Mouse (Mus musculus) neural tube, embryonic 15.5 days (tissue): Measurements from ENCODE around the gene 1700025C18Rik. TPM values are rescaled to one million over a fixed set of nuclear protein-coding genes. Genes with fewer than 3 reads are reported as not detected.

Experiments
- ATAC-seq: fragments of 200-750 bp; cut with Nextera tagmentation; 2 replicates; pipeline ENCODE4 v1.8.0; 2017; ENCODE audit warnings: mild to moderate bottlenecking, moderate TSS enrichment, moderate library complexity; ENCODE audit not compliant: low FRiP score
- H3K27ac ChIP-seq: fragments of 300-500 bp; sonication (generic); replicated peaks from 2 replicates; pipeline ENCODE4 v1.5.1; 2015; ENCODE audit warnings: mild to moderate bottlenecking, inconsistent platforms
- H3K27me3 ChIP-seq: fragments of 300-500 bp; sonication (generic); replicated peaks from 2 replicates; pipeline ENCODE4 v1.6.1; 2015; ENCODE audit warnings: inconsistent platforms
- H3K36me3 ChIP-seq: fragments of 300-500 bp; sonication (generic); 2 replicates; pipeline ENCODE4 v1.6.1; 2015; ENCODE audit warnings: inconsistent platforms
- H3K4me1 ChIP-seq: fragments of 300-500 bp; sonication (generic); 2 replicates; pipeline ENCODE4 v1.6.1; 2015; ENCODE audit warnings: inconsistent platforms
- H3K4me2 ChIP-seq: fragments of 300-500 bp; sonication (generic); 2 replicates; pipeline ENCODE4 v1.6.1; 2015; ENCODE audit warnings: inconsistent platforms, mild to moderate bottlenecking, moderate library complexity
- H3K4me3 ChIP-seq: fragments of 300-500 bp; sonication (generic); replicated peaks from 2 replicates; pipeline ENCODE4 v1.5.1; 2015; ENCODE audit warnings: mild to moderate bottlenecking, inconsistent platforms
- H3K9ac ChIP-seq: fragments of 300-500 bp; sonication (generic); replicated peaks from 2 replicates; pipeline ENCODE4 v1.6.1; 2015; ENCODE audit warnings: mild to moderate bottlenecking, inconsistent platforms
- H3K9me3 ChIP-seq: fragments of 300-500 bp; sonication (generic); replicated peaks from 2 replicates; pipeline ENCODE4 v1.6.1; 2016; ENCODE audit warnings: inconsistent platforms
- WGBS: fragments of 180-500 bp; shearing (Covaris S2); methylation state at CpG from one replicate; pipeline ENCODE4 v1.1.7; 2015; ENCODE audit warnings: mixed read lengths; 5-methylcytosine and 5-hydroxymethylcytosine counted together
- polyA plus RNA-seq: library from polyadenylated mRNA; unstranded; fragments of >200 nt; fragmentation: Nextera tagmentation; extraction: Ambion mirVana; gene quantifications from 2 replicates; pipeline ENCODE4 v1.2.1, GENCODE M21; 2015

Gene 1700025C18Rik
- polyA plus RNA-seq, 1 experiment from 2014 or later, result not detected

DNA sequence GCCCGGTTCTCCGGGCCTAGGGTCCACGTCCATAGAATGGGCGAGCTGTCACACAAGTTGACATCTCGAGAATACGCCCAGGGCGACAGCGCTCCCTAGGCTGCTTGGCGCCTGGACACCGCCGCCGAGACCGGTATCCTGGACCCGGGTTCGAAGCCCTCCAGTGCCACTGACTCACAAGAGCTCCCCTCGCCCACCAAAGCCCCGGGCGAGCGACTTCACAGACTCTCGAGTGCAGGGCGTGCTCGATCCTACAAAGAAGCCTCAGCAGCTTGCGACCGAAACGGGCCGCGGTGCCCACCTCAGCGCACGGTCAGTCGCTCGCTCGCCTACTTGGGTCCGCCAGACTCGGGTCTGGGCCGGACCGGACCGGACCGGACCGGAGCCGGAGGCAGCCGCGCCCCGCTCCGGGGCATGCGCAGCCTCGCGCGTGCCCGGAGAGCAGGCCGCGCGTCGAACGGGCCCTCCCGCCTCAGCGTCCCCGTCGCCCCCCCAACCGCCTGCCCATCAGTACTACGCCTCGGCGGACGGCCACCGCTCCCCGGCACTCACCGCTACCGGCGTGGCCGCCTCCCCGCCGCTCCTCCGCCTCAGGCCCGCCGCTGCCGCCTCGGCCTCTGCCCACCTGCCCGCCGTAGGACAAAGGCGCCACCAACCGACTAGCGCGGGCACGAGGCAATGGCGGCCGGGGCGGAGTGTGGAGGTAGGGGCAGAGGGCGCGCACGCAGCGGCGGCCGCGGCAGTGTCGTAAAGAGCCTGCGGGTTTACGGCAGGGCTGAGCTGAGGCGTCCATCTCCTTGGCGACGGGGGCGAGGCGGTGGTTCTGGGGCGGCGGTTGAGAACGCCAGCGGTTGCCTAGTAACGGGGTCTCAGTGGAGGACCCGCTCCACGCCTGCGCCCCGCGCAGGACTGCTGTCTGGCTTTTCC lies 56.2 kb downstream of the 1700025C18Rik start, which contains the start of gene Ncoa5:
Gene Ncoa5, minus strand, starts transcription at position 737 of the 927 bp plus-strand sequence.
- Histone ChIP-seq H3K27me3 (no peaks in the 10 kb centered on the region), H3K27ac (peak within 1 kb of the TSS; percentile 91), H3K9me3 (no peaks in the 10 kb centered on the region), H3K4me2 (peak within 1 kb of the TSS; percentile 67), H3K9ac (peak within 1 kb of the TSS; percentile 98), H3K36me3 (no peaks in the 10 kb centered on the region), H3K4me1 (peaks cover 34% of the 10 kb centered on the region), H3K4me3 (peak within 1 kb of the TSS; percentile 84)
- WGBS, result under 1% methylated on average over 108 of the region's 111 CpGs
- peak; percentile 97 for ATAC-seq

DNA sequence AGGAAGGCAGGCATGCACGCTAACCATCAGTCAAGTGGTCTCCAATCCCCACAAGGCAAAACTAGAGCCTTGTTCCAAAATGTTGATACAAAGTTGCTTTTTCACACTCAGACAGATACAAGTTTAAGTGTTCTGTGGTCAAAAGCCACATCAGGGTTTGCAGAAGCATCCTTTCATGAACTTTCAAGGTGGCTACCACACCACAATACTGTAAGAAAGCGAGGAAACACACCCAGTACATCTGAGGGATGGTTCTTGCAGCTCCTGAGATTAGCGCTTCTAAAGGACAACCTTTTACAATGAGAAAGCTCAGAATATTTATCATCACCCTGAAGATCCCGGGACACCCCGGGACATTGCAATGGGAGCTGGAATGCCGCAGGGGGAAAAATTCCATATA lies 57.2 kb downstream of the 1700025C18Rik start:
- Histone ChIP-seq H3K27ac (no peak overlapping the region), H3K4me3 (peak overlapping the region; percentile 84), H3K9ac (peak overlapping the region; percentile 98), H3K4me2 (peak overlapping the region; percentile 67), H3K27me3 (no peaks in the 10 kb centered on the region), H3K9me3 (no peaks in the 10 kb centered on the region), H3K4me1 (peaks cover 42% of the 10 kb centered on the region), H3K36me3 (no peaks in the 10 kb centered on the region)
- 37% methylated on average over 6 of the region's 6 CpGs for WGBS
- no peak for ATAC-seq

DNA sequence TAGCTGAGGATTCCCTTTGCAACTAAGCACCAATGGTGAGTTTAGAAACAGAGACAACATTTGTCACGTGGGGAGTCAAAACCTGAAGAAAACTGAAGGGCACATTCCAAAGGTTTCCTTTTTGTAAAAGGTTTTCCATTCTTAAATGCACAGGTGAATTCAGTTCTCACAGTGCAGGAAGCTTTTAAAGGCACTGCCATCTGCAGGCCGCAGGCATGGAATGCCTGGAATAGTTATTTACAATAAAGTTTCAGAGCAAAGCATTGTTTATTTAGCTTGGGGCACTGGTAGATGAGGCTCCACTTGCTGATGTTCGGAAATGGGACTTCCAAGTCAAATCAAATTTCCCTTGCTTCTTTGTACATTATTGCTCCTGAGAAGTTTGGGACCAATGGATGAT lies 58.0 kb downstream of the 1700025C18Rik start:
- H3K9me3 ChIP-seq, result no peaks in the 10 kb centered on the region
- WGBS, result 42% methylated on average over 3 of the region's 3 CpGs
- peaks cover 42% of the 10 kb centered on the region for H3K4me1 ChIP-seq
- no peaks in the 10 kb centered on the region for H3K36me3 ChIP-seq
- peak overlapping the region; percentile 84 for H3K4me3 ChIP-seq
- peak overlapping the region; percentile 67 for H3K4me2 ChIP-seq
- no peak for ATAC-seq
- H3K27ac ChIP-seq, result no peak overlapping the region
- no peak overlapping the region for H3K9ac ChIP-seq
- no peaks in the 10 kb centered on the region for H3K27me3 ChIP-seq

Other genes with a start within 250 kb of the 1700025C18Rik start
- 117 and 192 TPM in 2 replicates for gene Pltp, start 233.0 kb downstream of the 1700025C18Rik start, polyA plus RNA-seq
- 79.9 and 85.2 TPM in 2 replicates for gene Pcif1, start 211.4 kb downstream of the 1700025C18Rik start, polyA plus RNA-seq
- gene Zfp335, start 179.0 kb downstream of the 1700025C18Rik start, polyA plus RNA-seq, result 13.3 and 13.8 TPM in 2 replicates
- 23.8 and 25.6 TPM in 2 replicates for gene Mmp9, start 150.0 kb downstream of the 1700025C18Rik start, polyA plus RNA-seq
- 53.6 and 61.8 TPM in 2 replicates for gene Slc12a5, start 129.9 kb downstream of the 1700025C18Rik start, polyA plus RNA-seq
- gene Ncoa5, start 55.9 kb downstream of the 1700025C18Rik start, polyA plus RNA-seq, result 85.1 TPM in 2 replicates
- gene Cd40, start 35.1 kb downstream of the 1700025C18Rik start, polyA plus RNA-seq, result 6.9 and 11.0 TPM in 2 replicates
- 11.9 and 15.2 TPM in 2 replicates for gene Cdh22, start 144.1 kb upstream of the 1700025C18Rik start, polyA plus RNA-seq
- gene Slc35c2, start 197.1 kb upstream of the 1700025C18Rik start, polyA plus RNA-seq, result 65.6 and 68.3 TPM in 2 replicates
- gene Elmo2, start 235.7 kb upstream of the 1700025C18Rik start, polyA plus RNA-seq, result 85.1 and 89.1 TPM in 2 replicates